Mouse (Mus musculus) stomach, embryonic 15.5 days (tissue): ENCODE measurements around the gene Orai1. TPM values are rescaled to one million over a fixed set of nuclear protein-coding genes. Genes with fewer than 3 reads are reported as not detected.
"Not testable (repeated sequence)": the region's sequence is repeated elsewhere in the genome, so short reads cannot be mapped to it uniquely, and the experiment has no call there.

Experiments
- ATAC-seq: fragments of 200-750 bp; cut with Nextera tagmentation; 2 replicates; pipeline ENCODE4 v1.8.0; 2017; ENCODE audit warnings: low read depth, moderate number of reproducible peaks, moderate TSS enrichment; ENCODE audit not compliant: insufficient read depth, low FRiP score
- H3K27ac ChIP-seq: fragments of 300-500 bp; sonication (generic); 2 replicates; pipeline ENCODE4 v1.5.1; 2015; ENCODE audit warnings: mild to moderate bottlenecking, inconsistent platforms
- H3K27me3 ChIP-seq: fragments of 300-500 bp; sonication (generic); replicated peaks from 2 replicates; pipeline ENCODE4 v1.6.1; 2015; ENCODE audit warnings: inconsistent platforms
- H3K36me3 ChIP-seq: fragments of 300-500 bp; sonication (generic); 2 replicates; pipeline ENCODE4 v1.6.1; 2015; ENCODE audit warnings: inconsistent platforms
- H3K4me1 ChIP-seq: fragments of 300-500 bp; sonication (generic); 2 replicates; pipeline ENCODE4 v1.6.1; 2015; ENCODE audit warnings: inconsistent platforms
- H3K4me2 ChIP-seq: fragments of 300-500 bp; sonication (generic); 2 replicates; pipeline ENCODE4 v1.6.1; 2015; ENCODE audit warnings: mild to moderate bottlenecking, inconsistent platforms
- H3K4me3 ChIP-seq: fragments of 300-500 bp; sonication (generic); replicated peaks from 2 replicates; pipeline ENCODE4 v1.5.1; 2015; ENCODE audit warnings: inconsistent platforms
- H3K9ac ChIP-seq: fragments of 300-500 bp; sonication (generic); 2 replicates; pipeline ENCODE4 v1.6.1; 2015; ENCODE audit warnings: inconsistent platforms
- H3K9me3 ChIP-seq: fragments of 300-500 bp; sonication (generic); 2 replicates; pipeline ENCODE4 v1.6.1; 2016; ENCODE audit warnings: inconsistent platforms
- WGBS: fragments of 180-500 bp; shearing (Covaris S2); methylation state at CpG from one replicate; pipeline ENCODE4 v1.1.7; 2015; 5-methylcytosine and 5-hydroxymethylcytosine counted together
- polyA plus RNA-seq: library from polyadenylated mRNA; unstranded; fragments of >200 nt; fragmentation: Nextera tagmentation; extraction: Ambion mirVana; gene quantifications from 2 replicates; pipeline ENCODE4 v1.2.1, GENCODE M21; 2015

Orai1 gene
- 20.0 and 20.3 TPM in 2 replicates for polyA plus RNA-seq

DNA sequence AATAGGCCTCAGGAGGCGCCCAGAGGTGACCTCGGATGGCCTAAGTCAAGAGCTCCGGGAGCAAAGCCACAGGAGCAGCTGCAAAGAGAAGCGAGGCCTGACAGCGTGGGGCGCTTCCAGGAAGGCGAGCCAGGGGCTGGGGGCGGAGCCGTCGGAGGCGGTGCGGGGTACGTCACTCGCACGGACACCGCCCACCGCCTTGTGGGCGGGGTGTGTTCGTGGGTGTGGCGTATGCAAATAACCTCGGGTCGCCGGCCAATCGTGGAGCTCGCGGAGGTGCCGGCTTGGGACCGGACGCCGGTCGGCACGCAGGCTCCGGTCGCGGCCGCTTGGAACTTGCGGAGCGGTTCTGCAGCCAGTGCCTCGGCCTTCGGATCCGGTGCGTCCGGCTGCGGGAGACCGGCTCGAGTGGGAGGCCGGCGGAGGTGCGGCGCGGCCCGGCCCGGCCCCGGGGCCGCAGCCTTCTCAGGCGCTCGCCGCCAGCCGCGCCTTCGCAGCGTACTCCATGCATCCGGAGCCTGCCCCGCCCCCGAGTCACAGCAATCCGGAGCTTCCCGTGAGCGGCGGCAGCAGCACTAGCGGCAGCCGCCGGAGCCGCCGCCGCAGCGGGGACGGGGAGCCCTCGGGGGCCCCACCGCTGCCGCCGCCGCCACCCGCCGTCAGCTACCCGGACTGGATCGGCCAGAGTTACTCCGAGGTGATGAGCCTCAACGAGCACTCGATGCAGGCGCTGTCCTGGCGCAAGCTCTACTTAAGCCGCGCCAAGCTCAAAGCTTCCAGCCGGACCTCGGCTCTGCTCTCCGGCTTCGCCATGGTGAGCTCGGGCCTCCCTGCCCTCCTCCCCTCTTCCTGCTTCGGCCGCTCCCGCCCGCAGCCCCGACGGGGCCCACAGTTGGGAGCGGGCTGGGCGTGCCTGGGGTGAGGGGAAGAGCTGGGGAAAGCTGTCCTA lies at the start of gene Orai1:
TSS of gene Orai1 (plus strand) at position 322 of the 949 bp plus-strand sequence.
- peak; percentile 93 for ATAC-seq
- WGBS = under 1% methylated on average over 102 of the region's 106 CpGs
- Histone ChIP-seq H3K4me3 (peak within 1 kb of the TSS; percentile 67), H3K36me3 (no peaks in the 10 kb centered on the region), H3K27me3 (no peaks in the 10 kb centered on the region), H3K4me2 (peak within 1 kb of the TSS; percentile 79), H3K9ac (peak within 1 kb of the TSS; percentile 62), H3K9me3 (no peaks in the 10 kb centered on the region), H3K27ac (peak within 1 kb of the TSS; percentile 93), H3K4me1 (peaks cover 15% of the 10 kb centered on the region)

- Histone ChIP-seq H3K9me3 (no peaks in the 10 kb centered on the region), H3K4me1 (no peaks in the 10 kb centered on the region), H3K4me3 (no peak overlapping the region), H3K9ac (no peak overlapping the region), H3K36me3 (no peaks in the 10 kb centered on the region; the same call in 1 of the 2 replicates), H3K4me2 (no peak overlapping the region), H3K27me3 (no peaks in the 10 kb centered on the region), H3K27ac (0 out of 2 replicates have a peak overlapping the region, but pooled peaks have one; percentile 5)
- 74% methylated on average over 11 of the region's 11 CpGs for WGBS
- no peak for ATAC-seq
Observed at GRCm38 (mm10) chr5:122965427-122965826, 49.4 kb upstream of the Orai1 start.

- no peak overlapping the region for H3K4me2 ChIP-seq
- no peaks in the 10 kb centered on the region for H3K36me3 ChIP-seq
- no peak for ATAC-seq
- no peak overlapping the region for H3K27ac ChIP-seq
- no peak overlapping the region for H3K9ac ChIP-seq
- no peaks in the 10 kb centered on the region for H3K4me1 ChIP-seq
- 30% methylated on average over 4 of the region's 4 CpGs for WGBS
- no peak overlapping the region for H3K4me3 ChIP-seq
- H3K27me3 ChIP-seq = no peaks in the 10 kb centered on the region
- no peaks in the 10 kb centered on the region for H3K9me3 ChIP-seq
Observed at GRCm38 (mm10) chr5:122968322-122968721, 46.6 kb upstream of the Orai1 start.

DNA sequence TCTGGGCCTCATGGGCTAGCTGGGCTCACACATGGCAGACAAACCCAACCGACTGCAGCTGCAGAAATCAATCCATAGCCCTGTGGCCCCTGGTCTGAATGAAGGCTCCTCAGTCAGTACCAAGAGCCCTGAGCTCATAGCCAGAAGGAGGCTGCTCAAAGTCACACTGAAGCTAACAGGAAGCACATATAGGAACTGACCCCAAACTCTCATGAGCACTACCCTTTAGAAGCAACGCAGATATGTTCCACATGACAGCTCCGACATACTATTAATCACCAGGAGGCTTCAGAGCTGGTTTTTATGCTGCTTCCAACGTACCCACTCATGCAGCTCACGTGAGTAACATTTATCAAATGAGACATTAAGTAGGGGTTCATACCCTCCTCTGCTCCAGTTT lies 44.8 kb upstream of the Orai1 start:
- 66% methylated on average over 5 of the region's 5 CpGs for WGBS
- Histone ChIP-seq H3K36me3 (no peaks in the 10 kb centered on the region), H3K27ac (no peak overlapping the region), H3K4me2 (no peak overlapping the region), H3K4me3 (no peak overlapping the region), H3K27me3 (no peaks in the 10 kb centered on the region), H3K4me1 (no peaks in the 10 kb centered on the region), H3K9ac (no peak overlapping the region), H3K9me3 (no peaks in the 10 kb centered on the region)
- no peak for ATAC-seq

DNA sequence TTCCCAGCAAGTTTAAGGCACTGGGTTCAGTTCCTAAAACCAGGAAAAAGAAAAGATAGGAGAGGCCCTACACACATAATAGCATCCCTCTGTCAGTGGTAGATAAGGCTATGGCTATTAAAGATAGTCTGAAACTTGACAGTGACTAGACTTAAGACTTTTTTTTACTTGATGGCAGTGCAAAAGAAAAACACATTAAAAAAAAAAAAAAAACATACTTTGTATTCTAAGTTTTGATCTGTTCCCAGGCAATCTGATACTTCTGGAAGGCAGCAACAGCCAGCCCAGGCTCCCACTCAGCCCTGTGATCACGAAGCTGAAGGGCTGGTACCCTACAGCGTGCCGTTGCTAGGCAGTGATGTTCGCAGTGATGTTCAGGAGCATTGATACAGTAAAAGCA lies 43.4 kb upstream of the Orai1 start:
- Histone ChIP-seq H3K4me2 (no peak overlapping the region), H3K4me3 (no peak overlapping the region), H3K9ac (no peak overlapping the region), H3K9me3 (no peaks in the 10 kb centered on the region), H3K4me1 (no peaks in the 10 kb centered on the region), H3K27ac (no peak overlapping the region), H3K36me3 (no peaks in the 10 kb centered on the region), H3K27me3 (no peaks in the 10 kb centered on the region)
- no peak for ATAC-seq
- 78% methylated on average over 4 of the region's 4 CpGs for WGBS

GRCm38 (mm10) chr5:122972116-122972515 lies 42.8 kb upstream of the Orai1 start:
- no peak for ATAC-seq

GRCm38 (mm10) chr5:122974701-122975100 lies 40.2 kb upstream of the Orai1 start:
- not testable (repeated sequence) for H3K4me3 ChIP-seq, H3K4me2 ChIP-seq, H3K27me3 ChIP-seq, H3K27ac ChIP-seq, H3K36me3 ChIP-seq, H3K4me1 ChIP-seq, ATAC-seq, H3K9me3 ChIP-seq, H3K9ac ChIP-seq
- 90% methylated on average over 4 of the region's 4 CpGs for WGBS

More at GRCm38 (mm10) chr5:122972116-122972515, 42.8 kb upstream of the Orai1 start:
- Histone ChIP-seq H3K36me3 (no peaks in the 10 kb centered on the region), H3K27me3 (no peaks in the 10 kb centered on the region), H3K4me1 (no peaks in the 10 kb centered on the region), H3K9me3 (no peaks in the 10 kb centered on the region), H3K9ac (no peak overlapping the region), H3K4me3 (no peak overlapping the region), H3K27ac (no peak overlapping the region), H3K4me2 (no peak overlapping the region)
- WGBS = 80% methylated on average over 9 of the region's 9 CpGs

DNA sequence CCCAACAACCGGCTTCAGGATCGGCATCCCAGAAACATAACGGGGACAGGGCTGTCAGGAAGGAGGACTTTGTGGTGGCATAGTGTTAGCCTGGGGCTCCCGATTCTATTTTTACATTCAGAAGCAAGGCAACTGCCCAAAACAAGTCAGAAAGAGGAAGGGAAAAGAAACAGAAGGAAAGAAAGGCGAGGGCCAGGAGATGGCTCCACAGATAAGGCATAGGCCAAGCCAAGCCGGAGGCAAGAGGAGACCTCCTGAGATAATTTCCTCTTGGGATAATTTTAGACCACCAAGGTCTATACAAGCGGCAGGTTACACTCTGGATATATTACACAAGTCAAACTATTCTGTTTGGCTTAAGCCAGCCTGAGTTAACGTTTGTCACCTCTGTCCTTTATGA lies 35.9 kb upstream of the Orai1 start:
- no peak overlapping the region for H3K4me3 ChIP-seq
- H3K27me3 ChIP-seq = no peaks in the 10 kb centered on the region
- H3K4me2 ChIP-seq = no peak overlapping the region
- H3K4me1 ChIP-seq = no peaks in the 10 kb centered on the region
- H3K27ac ChIP-seq = no peak overlapping the region
- no peak for ATAC-seq
- H3K9me3 ChIP-seq = no peaks in the 10 kb centered on the region
- WGBS = 73% methylated on average over 8 of the region's 8 CpGs
- H3K9ac ChIP-seq = no peak overlapping the region
- no peaks in the 10 kb centered on the region for H3K36me3 ChIP-seq

- Histone ChIP-seq H3K4me3 (no peak overlapping the region), H3K27me3 (no peaks in the 10 kb centered on the region), H3K4me1 (peaks cover 10% of the 10 kb centered on the region), H3K36me3 (no peaks in the 10 kb centered on the region), H3K27ac (no peak overlapping the region), H3K9ac (no peak overlapping the region), H3K9me3 (no peaks in the 10 kb centered on the region), H3K4me2 (no peak overlapping the region)
- WGBS = 91% methylated on average over 5 of the region's 5 CpGs
- ATAC-seq = no peak
Observed at GRCm38 (mm10) chr5:122984483-122984882, 30.4 kb upstream of the Orai1 start.

DNA sequence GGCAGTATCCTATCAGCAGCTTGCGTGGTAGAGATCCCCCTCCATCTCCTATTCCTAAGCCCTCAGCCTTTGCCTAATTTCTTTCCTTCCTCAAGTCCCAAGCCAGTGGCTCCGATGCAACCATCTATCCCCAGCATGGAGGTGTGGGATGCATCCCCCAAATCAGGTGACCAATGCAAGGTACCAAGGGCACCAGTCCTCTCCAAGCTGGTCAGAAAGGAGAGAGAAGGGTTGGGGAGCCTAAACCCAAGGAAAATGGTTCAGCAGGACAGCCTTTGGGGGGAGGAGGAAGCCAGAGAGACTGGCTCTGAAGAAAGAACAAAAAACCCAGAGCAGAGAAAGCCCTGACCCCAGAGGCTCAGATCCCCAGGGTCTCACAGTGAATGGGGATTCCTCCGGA lies 29.6 kb upstream of the Orai1 start:
- ATAC-seq = no peak
- no peaks in the 10 kb centered on the region for H3K27me3 ChIP-seq
- H3K36me3 ChIP-seq = no peaks in the 10 kb centered on the region
- H3K27ac ChIP-seq = no peak overlapping the region
- WGBS = 84% methylated on average over 3 of the region's 3 CpGs
- H3K9ac ChIP-seq = no peak overlapping the region
- no peaks in the 10 kb centered on the region for H3K9me3 ChIP-seq
- H3K4me3 ChIP-seq = no peak overlapping the region
- H3K4me2 ChIP-seq = no peak overlapping the region
- peaks cover 10% of the 10 kb centered on the region for H3K4me1 ChIP-seq

DNA sequence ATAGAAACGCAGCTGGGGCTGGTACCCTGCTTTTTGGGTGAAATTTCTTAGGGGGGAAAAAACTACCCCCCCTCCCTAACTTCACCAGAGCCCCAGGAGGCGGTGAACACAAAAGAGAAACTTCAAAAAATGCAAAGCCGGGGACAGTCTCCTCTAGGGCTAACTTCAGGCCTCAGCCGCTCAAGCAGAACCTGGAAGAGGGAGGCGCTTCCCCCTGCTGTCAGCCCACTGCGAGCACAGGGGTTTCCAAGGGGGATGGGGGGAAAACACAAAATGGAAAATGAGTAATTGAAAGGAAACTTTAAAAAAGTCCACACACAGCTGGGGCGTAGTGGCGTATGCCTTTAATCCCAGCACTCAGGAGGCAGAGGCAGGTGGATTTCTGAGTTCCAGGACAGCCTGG lies 28.8 kb upstream of the Orai1 start:
- ATAC-seq = no peak
- no peaks in the 10 kb centered on the region for H3K27me3 ChIP-seq
- no peak overlapping the region for H3K27ac ChIP-seq
- 60% methylated on average over 8 of the region's 8 CpGs for WGBS
- H3K4me3 ChIP-seq = no peak overlapping the region
- no peaks in the 10 kb centered on the region for H3K9me3 ChIP-seq
- no peaks in the 10 kb centered on the region for H3K36me3 ChIP-seq
- peaks cover 10% of the 10 kb centered on the region for H3K4me1 ChIP-seq
- H3K9ac ChIP-seq = no peak overlapping the region
- H3K4me2 ChIP-seq = no peak overlapping the region

- peak overlapping the region; percentile 48; the same call in 1 of the 2 replicates for H3K9ac ChIP-seq
- no peaks in the 10 kb centered on the region for H3K36me3 ChIP-seq
- H3K4me2 ChIP-seq = peak overlapping the region; percentile 89
- 6% methylated on average over 39 of the region's 39 CpGs for WGBS
- H3K9me3 ChIP-seq = no peaks in the 10 kb centered on the region
- H3K4me3 ChIP-seq = peak overlapping the region; percentile 73
- no peaks in the 10 kb centered on the region for H3K27me3 ChIP-seq
- peaks cover 10% of the 10 kb centered on the region for H3K4me1 ChIP-seq
- 0 out of 2 replicates have a peak, but pooled peaks have one; percentile 15 for ATAC-seq
- H3K27ac ChIP-seq = no peak overlapping the region
Observed at GRCm38 (mm10) chr5:122987211-122988020, 27.5 kb upstream of the Orai1 start.
